Comparison of ENCODE assay signal across 11 mouse cellular contexts in the genomic region with DNA sequence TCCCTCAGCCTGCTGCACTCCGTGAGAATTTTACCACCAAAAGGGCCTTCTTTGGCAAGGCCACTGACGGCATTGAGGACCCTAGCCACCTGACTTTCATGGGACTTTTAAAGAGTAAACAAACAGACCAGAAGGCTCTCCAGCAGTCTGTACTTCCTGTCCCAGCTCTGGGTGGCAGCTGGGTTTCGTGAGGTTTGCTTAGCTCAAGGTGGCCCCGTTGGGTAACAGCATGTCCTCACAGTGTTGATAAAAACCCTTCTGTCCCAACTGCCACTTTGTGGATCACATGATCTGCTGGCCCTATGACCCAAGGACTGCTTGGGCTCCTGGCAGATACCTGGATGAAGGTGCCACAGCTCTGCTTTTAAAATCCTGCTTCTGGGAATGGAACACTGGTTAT. TPM values are rescaled to one million over a fixed set of nuclear protein-coding genes. Genes with fewer than 3 reads are reported as not detected.
DNase-seq lines count a peak whose midpoint lies in the region; ATAC-seq and TF ChIP-seq lines count a peak whose summit lies in the region.
"Had no signal": no experiment of that assay in that cellular context is flagged by ENCODE, and none has a peak within 500 bp of the region (broad histone marks: within the 10 kb centered on the region; RNA-seq: fewer than 3 reads in every experiment).

No protein-coding gene starts in this region.

- WGBS in lung, adult 2 months: 27% methylated on average over 4 of the region's 4 CpGs
- WGBS in midbrain, embryonic 13.5 days: 89% methylated on average over 4 of the region's 4 CpGs

- H3K27ac ChIP-seq in midbrain, embryonic 13.5 days: no peak overlapping the region
- H3K27ac ChIP-seq: heart, embryonic 13.5 days had no signal

- H3K9ac ChIP-seq in midbrain, embryonic 13.5 days (replicated peaks): no peak overlapping the region
- H3K9ac ChIP-seq: heart, embryonic 13.5 days had no signal

- no peaks in the 10 kb centered on the region for H3K36me3 ChIP-seq in splenic B cell, adult 2 months (ENCODE audit: control insufficient read depth, insufficient read depth, low read length, poor library complexity, severe bottlenecking)
- no peaks in the 10 kb centered on the region for H3K36me3 ChIP-seq in midbrain, embryonic 13.5 days
- H3K36me3 ChIP-seq: heart, embryonic 13.5 days had no signal

- no peak overlapping the region for H3K4me3 ChIP-seq in lung, adult 2 months (replicated peaks; ENCODE audit: extremely low read depth, low read depth, low read length)
- no peak overlapping the region for H3K4me3 ChIP-seq in midbrain, embryonic 13.5 days (replicated peaks)
- H3K4me3 ChIP-seq: heart, embryonic 13.5 days had no signal

- H3K9me3 ChIP-seq in midbrain, embryonic 13.5 days: no peaks in the 10 kb centered on the region
- H3K9me3 ChIP-seq: heart, embryonic 13.5 days had no signal

- 0 out of 2 replicates have a peak, but pooled peaks have one; percentile 18 for TF ChIP-seq POLR2A in lung, adult 2 months (IDR thresholded peaks at IDR 0.05; ENCODE audit: borderline replicate concordance, extremely low read depth, low read depth, low read length)

- peak; percentile 94 for ATAC-seq in granulocyte monocyte progenitor cell, adult 5-6 weeks (replicated peaks; ENCODE audit: poor library complexity, severe bottlenecking)
- ATAC-seq in midbrain, embryonic 13.5 days: no peak

- no peaks in the 10 kb centered on the region for H3K27me3 ChIP-seq in splenic B cell, adult 2 months (ENCODE audit: control insufficient read depth, insufficient read depth, low read length, poor library complexity, severe bottlenecking)
- no peaks in the 10 kb centered on the region for H3K27me3 ChIP-seq in midbrain, embryonic 13.5 days
- H3K27me3 ChIP-seq: heart, embryonic 13.5 days had no signal

- H3K4me2 ChIP-seq in midbrain, embryonic 13.5 days (replicated peaks): no peak overlapping the region
- H3K4me2 ChIP-seq: heart, embryonic 13.5 days had no signal

- peak; percentile 22 for DNase-seq in adrenal gland, postnatal 10 days
- DNase-seq in adrenal gland, adult 18-20 months (ENCODE audit: low spot score in 2 of 2): no peak
- peak; percentile 54 for DNase-seq in lung, adult 2 months
- peak; percentile 78 for DNase-seq in splenic B cell, adult 2 months (ENCODE audit: low read depth, low spot score)
- no peak for DNase-seq in testis, postnatal 14 days (ENCODE audit: low spot score)
- DNase-seq in retina, embryonic 14.5 days (ENCODE audit: low spot score): no peak
- DNase-seq: embryo, embryonic 11 days had no signal

- TF ChIP-seq CTCF in lung, adult 2 months (IDR thresholded peaks at IDR 0.05; ENCODE audit: insufficient read depth, low read length): no peak

- H3K4me1 ChIP-seq in lung, adult 2 months (ENCODE audit: control insufficient read depth, insufficient read depth, low read length): peaks cover 10% of the 10 kb centered on the region
- no peaks in the 10 kb centered on the region for H3K4me1 ChIP-seq in midbrain, embryonic 13.5 days (replicated peaks)

RNA-seq across cellular contexts. Expression of a gene that starts 25.6 kb away (rescaled TPM):
- total RNA-seq in adrenal gland, postnatal 10 days (2021): under 1 TPM; 0.12 to 0.24 TPM
- under 1 TPM in 1 of 2 experiments, not detected in 1; 0.13 TPM for total RNA-seq in adrenal gland, adult 18-20 months (2021)
- not detected in 2 replicates for total RNA-seq in granulocyte monocyte progenitor cell, adult 5-6 weeks (2014; fragmentation: Nextera tagmentation)
- total RNA-seq in granulocyte monocyte progenitor cell, adult 5-6 weeks (2017): 0.26 TPM in 1 of 2 replicates, not detected in the other
- polyA plus RNA-seq in lung, adult 2 months (2012; rRNA removed): 0.27 and 0.29 TPM in 2 replicates
- 0.09 and 0.12 TPM in 2 replicates for polyA plus RNA-seq in midbrain, embryonic 13.5 days (2015; fragmentation: Nextera tagmentation; extraction: Ambion mirVana)
- polyA plus RNA-seq: heart, embryonic 13.5 days; limb, embryonic 11.5 days had no signal

RNA-seq across cellular contexts. Expression of a gene that starts 31.7 kb away (rescaled TPM):
- total RNA-seq in adrenal gland, postnatal 10 days (2021): 100 to 1,000 TPM in 1 of 2 experiments, 10 to 100 TPM in 1; 93.9 to 145 TPM
- total RNA-seq in adrenal gland, adult 18-20 months (2021): 100 to 1,000 TPM; 100 to 109 TPM
- total RNA-seq in granulocyte monocyte progenitor cell, adult 5-6 weeks (2014; fragmentation: Nextera tagmentation): 81.6 and 83.0 TPM in 2 replicates
- total RNA-seq in granulocyte monocyte progenitor cell, adult 5-6 weeks (2017): 80.3 and 95.4 TPM in 2 replicates
- 341 and 489 TPM in 2 replicates for polyA plus RNA-seq in lung, adult 2 months (2012; rRNA removed)
- polyA plus RNA-seq in midbrain, embryonic 13.5 days (2015; fragmentation: Nextera tagmentation; extraction: Ambion mirVana): 58.2 and 60.0 TPM in 2 replicates

Comparison
In these comparisons a context has a peak if more than half of its experiments do, and no peak if none do; other contexts are left out.
1. DNase-seq: peak in adrenal gland, postnatal 10 days (single experiment), lung, adult 2 months (single experiment) and splenic B cell, adult 2 months (single experiment); none in adrenal gland, adult 18-20 months (0 of 2), testis, postnatal 14 days (single experiment) and retina, embryonic 14.5 days (single experiment).